Mouse (Mus musculus): ENCODE measurements around the gene Tmed6. TPM values are rescaled to one million over a fixed set of nuclear protein-coding genes. Genes with fewer than 3 reads are reported as not detected.
"Not testable (repeated sequence)": the region's sequence is repeated elsewhere in the genome, so short reads cannot be mapped to it uniquely, and the experiment has no call there.

Tmed6 gene
- polyA plus RNA-seq, 1 experiment from 2014 or later, result not detected

GRCm38 (mm10) chr8:107033609-107034008 lies 31.8 kb downstream of the Tmed6 start:
- H3K4me3 ChIP-seq (ENCODE audit: low read depth, low read length); H3K9me3 ChIP-seq (replicated peaks; ENCODE audit: control insufficient read depth, low read length); H3K27ac ChIP-seq (ENCODE audit: low read depth, low read length); H3K27me3 ChIP-seq (ENCODE audit: control insufficient read depth, insufficient read depth, low read length); H3K36me3 ChIP-seq (ENCODE audit: control insufficient read depth, insufficient read depth, low read length); H3K4me2 ChIP-seq; ATAC-seq (replicated peaks; ENCODE audit: insufficient number of reproducible peaks, low FRiP score, low TSS enrichment); H3K9ac ChIP-seq (ENCODE audit: low read depth, low read length): not testable (repeated sequence)
- WGBS (ENCODE audit: insufficient replicate concordance), result 92% methylated on average over 2 of the region's 2 CpGs
- peaks cover 15% of the 10 kb centered on the region for H3K4me1 ChIP-seq (ENCODE audit: control insufficient read depth, insufficient read depth, low read length)

- under 1% methylated on average over 40 of the region's 40 CpGs for WGBS (ENCODE audit: insufficient replicate concordance)
- Histone ChIP-seq H3K4me1 (ENCODE audit: control insufficient read depth, insufficient read depth, low read length) (peaks cover 15% of the 10 kb centered on the region), H3K9me3 (replicated peaks; ENCODE audit: control insufficient read depth, low read length) (no peaks in the 10 kb centered on the region), H3K4me3 (ENCODE audit: low read depth, low read length) (peak overlapping the region; percentile 98), H3K36me3 (ENCODE audit: control insufficient read depth, insufficient read depth, low read length) (peaks cover 2% of the 10 kb centered on the region; the same call in 1 of the 2 replicates), H3K9ac (ENCODE audit: low read depth, low read length) (peak overlapping the region; percentile 98), H3K27me3 (ENCODE audit: control insufficient read depth, insufficient read depth, low read length) (no peaks in the 10 kb centered on the region), H3K27ac (ENCODE audit: low read depth, low read length) (peak overlapping the region; percentile 80), H3K4me2 (peak overlapping the region; percentile 85)
- peak; percentile 58; the same call in 1 of the 2 replicates for ATAC-seq (replicated peaks; ENCODE audit: insufficient number of reproducible peaks, low FRiP score, low TSS enrichment)
These were observed 33.8 kb downstream of the Tmed6 start for GRCm38 (mm10) chr8:107031577-107032090.

- peak within 1 kb of the TSS; percentile 98 for H3K4me3 ChIP-seq (ENCODE audit: low read depth, low read length)
- H3K9me3 ChIP-seq (replicated peaks; ENCODE audit: control insufficient read depth, low read length), result no peaks in the 10 kb centered on the region
- WGBS (ENCODE audit: insufficient replicate concordance), result 5% methylated on average over 60 of the region's 66 CpGs
- peak within 1 kb of the TSS; percentile 98 for H3K9ac ChIP-seq (ENCODE audit: low read depth, low read length)
- ATAC-seq (replicated peaks; ENCODE audit: insufficient number of reproducible peaks, low FRiP score, low TSS enrichment), result peak; percentile 90
- H3K27ac ChIP-seq (ENCODE audit: low read depth, low read length), result peak within 1 kb of the TSS; percentile 80
- no peaks in the 10 kb centered on the region for H3K27me3 ChIP-seq (ENCODE audit: control insufficient read depth, insufficient read depth, low read length)
- H3K36me3 ChIP-seq (ENCODE audit: control insufficient read depth, insufficient read depth, low read length), result no peaks in the 10 kb centered on the region
- H3K4me2 ChIP-seq, result peak within 1 kb of the TSS; percentile 85
- H3K4me1 ChIP-seq (ENCODE audit: control insufficient read depth, insufficient read depth, low read length), result peaks cover 15% of the 10 kb centered on the region
These were observed 34.5 kb downstream of the Tmed6 start, which contains the start of gene Vps4a for GRCm38 (mm10) chr8:107030650-107031576. TSS of gene Vps4a (plus strand) at chr8:107031222.

- Histone ChIP-seq H3K4me3 (ENCODE audit: low read depth, low read length) (no peak overlapping the region), H3K27ac (ENCODE audit: low read depth, low read length) (no peak overlapping the region), H3K4me2 (no peak overlapping the region), H3K9ac (ENCODE audit: low read depth, low read length) (no peak overlapping the region), H3K36me3 (ENCODE audit: control insufficient read depth, insufficient read depth, low read length) (no peaks in the 10 kb centered on the region), H3K4me1 (ENCODE audit: control insufficient read depth, insufficient read depth, low read length) (peaks cover 15% of the 10 kb centered on the region), H3K9me3 (replicated peaks; ENCODE audit: control insufficient read depth, low read length) (no peaks in the 10 kb centered on the region), H3K27me3 (ENCODE audit: control insufficient read depth, insufficient read depth, low read length) (no peaks in the 10 kb centered on the region)
- no peak for ATAC-seq (replicated peaks; ENCODE audit: insufficient number of reproducible peaks, low FRiP score, low TSS enrichment)
- 62% methylated on average over 5 of the region's 5 CpGs for WGBS (ENCODE audit: insufficient replicate concordance)
These were observed 35.4 kb downstream of the Tmed6 start for GRCm38 (mm10) chr8:107030058-107030457.

GRCm38 (mm10) chr8:107029310-107029709 lies 36.1 kb downstream of the Tmed6 start:
- H3K4me3 ChIP-seq (ENCODE audit: low read depth, low read length), result no peak overlapping the region
- no peaks in the 10 kb centered on the region for H3K36me3 ChIP-seq (ENCODE audit: control insufficient read depth, insufficient read depth, low read length)
- ATAC-seq (replicated peaks; ENCODE audit: insufficient number of reproducible peaks, low FRiP score, low TSS enrichment), result no peak
- 81% methylated on average over 3 of the region's 3 CpGs for WGBS (ENCODE audit: insufficient replicate concordance)
- peaks cover 15% of the 10 kb centered on the region for H3K4me1 ChIP-seq (ENCODE audit: control insufficient read depth, insufficient read depth, low read length)
- H3K9ac ChIP-seq (ENCODE audit: low read depth, low read length), result no peak overlapping the region
- no peak overlapping the region for H3K27ac ChIP-seq (ENCODE audit: low read depth, low read length)
- H3K9me3 ChIP-seq (replicated peaks; ENCODE audit: control insufficient read depth, low read length), result no peaks in the 10 kb centered on the region
- no peaks in the 10 kb centered on the region for H3K27me3 ChIP-seq (ENCODE audit: control insufficient read depth, insufficient read depth, low read length)
- no peak overlapping the region for H3K4me2 ChIP-seq

GRCm38 (mm10) chr8:107023479-107023878 lies 42.0 kb downstream of the Tmed6 start:
- H3K4me3 ChIP-seq (ENCODE audit: low read depth, low read length), result no peak overlapping the region
- no peaks in the 10 kb centered on the region for H3K4me1 ChIP-seq (ENCODE audit: control insufficient read depth, insufficient read depth, low read length)
- H3K36me3 ChIP-seq (ENCODE audit: control insufficient read depth, insufficient read depth, low read length), result no peaks in the 10 kb centered on the region
- no peak overlapping the region for H3K9ac ChIP-seq (ENCODE audit: low read depth, low read length)
- 86% methylated on average over 8 of the region's 8 CpGs for WGBS (ENCODE audit: insufficient replicate concordance)
- no peak overlapping the region for H3K4me2 ChIP-seq
- no peak overlapping the region for H3K27ac ChIP-seq (ENCODE audit: low read depth, low read length)
- H3K9me3 ChIP-seq (replicated peaks; ENCODE audit: control insufficient read depth, low read length), result no peaks in the 10 kb centered on the region
- no peak for ATAC-seq (replicated peaks; ENCODE audit: insufficient number of reproducible peaks, low FRiP score, low TSS enrichment)
- no peaks in the 10 kb centered on the region for H3K27me3 ChIP-seq (ENCODE audit: control insufficient read depth, insufficient read depth, low read length)

GRCm38 (mm10) chr8:107014915-107015314 lies 50.5 kb downstream of the Tmed6 start:
- ATAC-seq (replicated peaks; ENCODE audit: insufficient number of reproducible peaks, low FRiP score, low TSS enrichment), result no peak
- H3K4me3 ChIP-seq (ENCODE audit: low read depth, low read length), result no peak overlapping the region
- H3K36me3 ChIP-seq (ENCODE audit: control insufficient read depth, insufficient read depth, low read length), result peaks cover 6% of the 10 kb centered on the region
- H3K4me2 ChIP-seq, result no peak overlapping the region
- H3K27me3 ChIP-seq (ENCODE audit: control insufficient read depth, insufficient read depth, low read length), result no peaks in the 10 kb centered on the region
- H3K9ac ChIP-seq (ENCODE audit: low read depth, low read length), result no peak overlapping the region
- H3K9me3 ChIP-seq (replicated peaks; ENCODE audit: control insufficient read depth, low read length), result no peaks in the 10 kb centered on the region
- 86% methylated on average over 1 of the region's 1 CpGs for WGBS (ENCODE audit: insufficient replicate concordance)
- H3K27ac ChIP-seq (ENCODE audit: low read depth, low read length), result no peak overlapping the region
- H3K4me1 ChIP-seq (ENCODE audit: control insufficient read depth, insufficient read depth, low read length), result peaks cover 3% of the 10 kb centered on the region; the same call in 1 of the 2 replicates

GRCm38 (mm10) chr8:107012666-107013065 lies 52.8 kb downstream of the Tmed6 start:
- H3K4me2 ChIP-seq, result no peak overlapping the region
- H3K27me3 ChIP-seq (ENCODE audit: control insufficient read depth, insufficient read depth, low read length), result no peaks in the 10 kb centered on the region
- ATAC-seq (replicated peaks; ENCODE audit: insufficient number of reproducible peaks, low FRiP score, low TSS enrichment), result no peak
- H3K9ac ChIP-seq (ENCODE audit: low read depth, low read length), result no peak overlapping the region
- peaks cover 8% of the 10 kb centered on the region for H3K36me3 ChIP-seq (ENCODE audit: control insufficient read depth, insufficient read depth, low read length)
- WGBS (ENCODE audit: insufficient replicate concordance), result 65% methylated on average over 2 of the region's 2 CpGs
- peaks cover 3% of the 10 kb centered on the region; the same call in 1 of the 2 replicates for H3K4me1 ChIP-seq (ENCODE audit: control insufficient read depth, insufficient read depth, low read length)
- H3K4me3 ChIP-seq (ENCODE audit: low read depth, low read length), result no peak overlapping the region
- no peaks in the 10 kb centered on the region for H3K9me3 ChIP-seq (replicated peaks; ENCODE audit: control insufficient read depth, low read length)
- no peak overlapping the region for H3K27ac ChIP-seq (ENCODE audit: low read depth, low read length)

Measured in heart, embryonic 11.5 days (tissue).